10 mouse cellular contexts compared by ENCODE assay signal in the genomic region with DNA sequence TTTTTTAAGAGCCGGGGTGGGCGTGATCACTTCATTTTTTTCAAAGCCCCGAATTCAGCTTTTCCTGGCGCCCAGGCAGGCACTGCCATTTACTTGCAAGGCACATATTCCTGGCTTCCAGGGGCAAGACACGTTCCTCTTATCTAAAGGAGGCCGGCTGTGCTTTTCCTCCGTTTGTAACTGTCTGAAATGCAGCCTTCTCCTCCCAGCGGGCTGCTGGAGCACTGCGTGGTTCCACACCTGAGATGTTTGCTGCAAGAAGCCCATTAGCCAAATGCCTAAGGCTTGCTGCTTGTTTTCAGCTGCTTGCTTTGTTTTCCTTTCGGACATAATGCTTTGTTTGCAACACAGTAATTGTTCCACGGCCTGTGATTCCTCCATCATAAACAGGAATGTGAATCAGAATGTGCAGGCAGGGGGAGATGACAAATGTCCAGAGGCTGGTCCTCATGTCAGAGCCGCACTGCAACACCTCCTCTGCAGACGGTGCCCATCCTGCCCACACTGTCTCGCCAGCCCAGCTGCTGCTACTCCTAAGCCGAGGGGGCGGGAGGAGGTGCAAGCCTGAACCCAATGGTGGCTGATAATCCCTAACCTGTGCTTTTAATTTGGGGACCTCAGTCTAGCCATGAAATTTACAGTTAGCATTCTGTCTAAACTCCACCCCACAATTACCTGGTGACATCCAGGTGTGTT. TPM values are rescaled to one million over a fixed set of nuclear protein-coding genes. Genes with fewer than 3 reads are reported as not detected.
DNase-seq lines count a peak whose midpoint lies in the region; ATAC-seq and TF ChIP-seq lines count a peak whose summit lies in the region.
"Had no signal": no experiment of that assay in that cellular context is flagged by ENCODE, and none has a peak within 500 bp of the region (broad histone marks: within the 10 kb centered on the region; RNA-seq: fewer than 3 reads in every experiment).

No protein-coding gene starts in this region.

- no peak overlapping the region for H3K4me3 ChIP-seq in kidney, embryonic 16.5 days (ENCODE audit: low read length)
- H3K4me3 ChIP-seq in kidney, adult 2 months (ENCODE audit: insufficient read depth, low read depth, low read length) = no peak overlapping the region
- no peak overlapping the region for H3K4me3 ChIP-seq in forebrain, embryonic 14.5 days (ENCODE audit: low read depth, low read length)
- H3K4me3 ChIP-seq in neural tube, embryonic 12.5 days = no peak overlapping the region
- H3K4me3 ChIP-seq: stomach, embryonic 15.5 days had no signal

- no peaks in the 10 kb centered on the region for H3K9me3 ChIP-seq in kidney, embryonic 16.5 days (ENCODE audit: low read length)
- no peaks in the 10 kb centered on the region for H3K9me3 ChIP-seq in forebrain, embryonic 14.5 days (replicated peaks; ENCODE audit: control insufficient read depth, low read length)
- H3K9me3 ChIP-seq in neural tube, embryonic 12.5 days = no peaks in the 10 kb centered on the region
- H3K9me3 ChIP-seq: stomach, embryonic 15.5 days had no signal

- no peaks in the 10 kb centered on the region for H3K27me3 ChIP-seq in kidney, embryonic 16.5 days (ENCODE audit: insufficient read depth, low read length)
- no peaks in the 10 kb centered on the region for H3K27me3 ChIP-seq in kidney, adult 2 months (replicated peaks; ENCODE audit: control insufficient read depth, insufficient read depth, low read length)
- H3K27me3 ChIP-seq in forebrain, embryonic 14.5 days (replicated peaks; ENCODE audit: control insufficient read depth, insufficient read depth, low read length) = no peaks in the 10 kb centered on the region
- H3K27me3 ChIP-seq in neural tube, embryonic 12.5 days (replicated peaks) = no peaks in the 10 kb centered on the region
- H3K27me3 ChIP-seq: stomach, embryonic 15.5 days had no signal

- H3K4me2 ChIP-seq in kidney, embryonic 16.5 days (replicated peaks; ENCODE audit: low read depth, low read length) = peak overlapping the region; percentile 16; the same call in 1 of the 2 replicates
- 0 out of 2 replicates have a peak overlapping the region, but pooled peaks have one; percentile 12 for H3K4me2 ChIP-seq in forebrain, embryonic 14.5 days (ENCODE audit: low read length)
- peak overlapping the region; percentile 24; the same call in 1 of the 2 replicates for H3K4me2 ChIP-seq in neural tube, embryonic 12.5 days (replicated peaks)
- H3K4me2 ChIP-seq: stomach, embryonic 15.5 days had no signal

- 19% methylated on average over 16 of the region's 16 CpGs for WGBS in kidney, embryonic 16.5 days
- WGBS in kidney, adult 2 months = 23% methylated on average over 16 of the region's 16 CpGs
- WGBS in forebrain, embryonic 14.5 days = 15% methylated on average over 16 of the region's 16 CpGs
- 28% methylated on average over 16 of the region's 16 CpGs for WGBS in neural tube, embryonic 12.5 days

- no peak overlapping the region for H3K9ac ChIP-seq in kidney, embryonic 16.5 days (replicated peaks; ENCODE audit: low read length)
- peak overlapping the region; percentile 40; the same call in 1 of the 2 replicates for H3K9ac ChIP-seq in forebrain, embryonic 14.5 days (ENCODE audit: low read length)
- H3K9ac ChIP-seq in neural tube, embryonic 12.5 days = no peak overlapping the region
- H3K9ac ChIP-seq: stomach, embryonic 15.5 days had no signal

- TF ChIP-seq CTCF in kidney, adult 2 months (conservative IDR thresholded peaks at IDR 0.05; ENCODE audit: insufficient read depth, insufficient read length, low read depth, low read length) = no peak

- no peaks in the 10 kb centered on the region for H3K36me3 ChIP-seq in kidney, embryonic 16.5 days (ENCODE audit: insufficient read depth, low read length)
- no peaks in the 10 kb centered on the region for H3K36me3 ChIP-seq in kidney, adult 2 months (ENCODE audit: control insufficient read depth, insufficient read depth, low read length)
- H3K36me3 ChIP-seq in forebrain, embryonic 14.5 days (ENCODE audit: control insufficient read depth, insufficient read depth, low read length) = no peaks in the 10 kb centered on the region
- H3K36me3 ChIP-seq in neural tube, embryonic 12.5 days = no peaks in the 10 kb centered on the region
- H3K36me3 ChIP-seq: stomach, embryonic 15.5 days had no signal

- no peak overlapping the region for H3K27ac ChIP-seq in kidney, embryonic 16.5 days (ENCODE audit: low read length)
- no peak overlapping the region for H3K27ac ChIP-seq in kidney, adult 2 months (ENCODE audit: insufficient read depth, low read depth, low read length)
- H3K27ac ChIP-seq in forebrain, embryonic 14.5 days (ENCODE audit: low read depth, low read length) = peak overlapping the region; percentile 65; the same call in 1 of the 2 replicates
- 0 out of 2 replicates have a peak overlapping the region, but pooled peaks have one; percentile 15 for H3K27ac ChIP-seq in neural tube, embryonic 12.5 days
- H3K27ac ChIP-seq: macrophage; stomach, embryonic 15.5 days had no signal

- no peak for TF ChIP-seq POLR2A in kidney, adult 2 months (IDR thresholded peaks at IDR 0.05; ENCODE audit: low read depth, low read length)

- DNase-seq in kidney, adult 2 months = no peak
- DNase-seq in forebrain, embryonic 14.5 days (ENCODE audit: low spot score) = peak; percentile 49
- DNase-seq in kidney, postnatal 14 days = peak; percentile 8
- DNase-seq in layer of hippocampus, adult 11-12 months (ENCODE audit: low spot score) = no peak
- DNase-seq in urinary bladder, postnatal 14 days (ENCODE audit: low spot score) = no peak

- ATAC-seq in kidney, embryonic 16.5 days (ENCODE audit: low FRiP score, low TSS enrichment) = no peak
- ATAC-seq in forebrain, embryonic 14.5 days = peak; percentile 63
- ATAC-seq in neural tube, embryonic 12.5 days (ENCODE audit: low FRiP score, low read depth) = no peak
- ATAC-seq in cerebellum, adult (ENCODE audit: insufficient number of reproducible peaks, low FRiP score, low TSS enrichment) = no peak

- peaks cover 15% of the 10 kb centered on the region for H3K4me1 ChIP-seq in kidney, embryonic 16.5 days (ENCODE audit: insufficient read depth, low read length)
- peaks cover 8% of the 10 kb centered on the region for H3K4me1 ChIP-seq in kidney, adult 2 months (ENCODE audit: control insufficient read depth, insufficient read depth, low read length)
- H3K4me1 ChIP-seq in forebrain, embryonic 14.5 days (ENCODE audit: control insufficient read depth, insufficient read depth, low read length) = peaks cover 14% of the 10 kb centered on the region
- H3K4me1 ChIP-seq in neural tube, embryonic 12.5 days = peaks cover 11% of the 10 kb centered on the region
- H3K4me1 ChIP-seq: stomach, embryonic 15.5 days had no signal

RNA-seq across cellular contexts. Expression of a gene that starts 27.1 kb away (rescaled TPM):
- polyA plus RNA-seq in kidney, embryonic 16.5 days (2015; fragmentation: Nextera tagmentation; extraction: Ambion mirVana) = 0.05 TPM in 1 of 2 replicates, not detected in the other
- polyA plus RNA-seq in kidney, adult 2 months (2012; rRNA removed) = 0.03 TPM in 1 of 2 replicates, not detected in the other
- not detected in 2 replicates for polyA plus RNA-seq in forebrain, embryonic 14.5 days (2014; fragmentation: Nextera tagmentation; extraction: Ambion mirVana)
- polyA plus RNA-seq in neural tube, embryonic 12.5 days (2016; fragmentation: Nextera tagmentation; extraction: Ambion mirVana) = 13.5 and 14.5 TPM in 2 replicates
- polyA plus RNA-seq: macrophage had no signal

Comparison
In these comparisons a context has a peak if more than half of its experiments do, and no peak if none do; other contexts are left out.
1. DNase-seq: peak in forebrain, embryonic 14.5 days (single experiment) and kidney, postnatal 14 days (single experiment); none in kidney, adult 2 months (single experiment), layer of hippocampus, adult 11-12 months (single experiment) and urinary bladder, postnatal 14 days (single experiment).
2. H3K27ac ChIP-seq: peak in forebrain, embryonic 14.5 days (single experiment) and neural tube, embryonic 12.5 days (single experiment); none in kidney, embryonic 16.5 days (single experiment) and kidney, adult 2 months (single experiment).
3. RNA of a gene that starts 27.1 kb away (polyA plus RNA-seq): 13.5 to 14.5 TPM in neural tube, embryonic 12.5 days; 0.05 TPM in kidney, embryonic 16.5 days, not detected in forebrain, embryonic 14.5 days and 0.03 TPM in kidney, adult 2 months; every median in the first group is over 10 times any median in the second.
4. Peak in every context shown above with its lines, with median percentiles within 50 percentile points of each other: H3K4me2 ChIP-seq.